Mouse (Mus musculus): ENCODE data around the gene Mogat1.

- TF ChIP-seq MAX (IDR thresholded peaks at IDR 0.05; ENCODE audit: low read depth) (no peak), TCF12 (IDR thresholded peaks at IDR 0.05; ENCODE audit: insufficient read depth, poor library complexity, severe bottlenecking) (no peak)
These were observed 38.4 kb upstream of the Mogat1 start for GRCm38 (mm10) chr1:78472441-78472840.
